Mouse (Mus musculus) B cell, adult 2 months (primary cell): ENCODE measurements around the gene Rcor3.

Source experiments
- DNase-seq, 2 experiments: peaks; one replicate each; pipeline ENCODE4 v3.0.0; 2022

Gene Rcor3

DNA sequence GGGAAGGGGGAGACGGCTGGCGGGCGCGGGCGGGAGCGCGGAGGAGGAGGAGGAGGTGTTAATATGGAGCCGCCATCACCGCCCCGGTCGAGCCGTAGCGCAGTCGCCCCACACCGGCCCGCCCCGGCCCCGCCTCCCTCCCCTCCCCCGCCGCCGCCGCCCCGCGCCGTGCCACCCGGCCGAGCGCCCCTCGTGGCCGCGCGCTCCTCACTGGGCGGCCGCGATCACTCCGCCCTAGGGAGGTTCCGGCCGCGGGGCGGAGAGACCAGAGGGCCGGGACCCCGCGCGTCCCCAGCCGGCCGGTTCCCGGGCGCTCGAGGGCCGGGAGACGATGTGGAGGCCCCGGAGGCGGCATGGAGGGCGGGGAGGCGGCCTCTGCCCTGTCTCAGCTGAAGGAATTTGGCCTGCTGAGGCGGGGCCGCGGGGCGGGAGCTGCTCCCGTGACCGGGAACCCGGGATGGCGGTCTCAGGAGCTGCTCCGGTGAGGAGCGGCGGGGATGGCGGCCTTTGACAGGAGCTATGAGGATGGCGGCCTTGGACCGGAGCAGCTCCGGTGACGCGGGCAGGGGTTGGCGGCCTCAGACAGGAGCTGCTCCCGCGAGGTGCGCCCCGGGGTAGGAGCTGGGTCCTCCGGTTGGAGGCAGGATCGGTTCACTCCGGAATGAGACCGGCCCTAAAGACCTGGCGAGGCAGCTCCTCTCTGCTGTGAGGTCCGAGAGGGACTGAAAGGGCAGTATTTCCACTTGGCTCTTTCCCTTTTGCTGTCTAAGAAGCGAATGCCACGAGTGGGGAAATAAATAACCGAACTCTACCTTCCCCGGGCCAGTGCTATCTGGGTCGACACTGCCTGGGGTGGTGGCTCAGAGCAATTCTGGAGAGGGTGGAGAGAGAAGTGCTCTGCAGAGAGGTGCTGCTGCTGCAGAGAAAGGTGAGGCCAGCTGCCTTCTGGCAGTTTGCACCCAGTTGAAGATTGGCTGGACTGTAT lies at the start of gene Rcor3:
Gene Rcor3, minus strand, starts transcription at position 137 of the 985 bp plus-strand sequence.
- DNase-seq, result peak; percentile 57 to 65

DNA sequence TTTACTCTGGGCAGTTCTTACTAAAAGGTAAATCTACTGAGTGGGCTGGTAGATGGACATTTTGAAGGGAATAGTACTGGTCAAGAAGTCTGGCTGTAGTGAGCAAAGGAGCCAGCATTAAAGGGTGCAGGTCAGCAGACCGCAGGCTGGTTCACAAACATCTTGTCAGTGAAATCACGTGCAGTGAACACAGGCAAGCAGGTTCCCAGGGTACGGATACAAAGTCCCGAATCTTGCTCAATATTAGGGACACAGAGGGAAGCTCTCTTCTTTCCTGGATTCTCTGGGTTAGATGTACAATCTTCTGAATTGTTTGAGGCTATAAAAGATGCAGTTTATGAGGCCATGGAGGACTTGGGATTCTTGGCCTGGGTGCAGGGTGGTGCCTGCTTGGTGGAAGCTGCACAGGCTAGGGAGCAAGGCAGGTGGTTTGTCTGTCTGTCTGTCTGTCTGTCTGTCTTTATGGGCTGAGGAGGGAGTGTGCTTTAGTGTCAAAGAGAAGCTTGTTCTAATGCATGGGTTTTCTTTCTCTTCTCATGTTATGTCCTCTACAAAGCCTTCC lies 43.9 kb upstream of the Rcor3 start:
- no peak for DNase-seq

DNA sequence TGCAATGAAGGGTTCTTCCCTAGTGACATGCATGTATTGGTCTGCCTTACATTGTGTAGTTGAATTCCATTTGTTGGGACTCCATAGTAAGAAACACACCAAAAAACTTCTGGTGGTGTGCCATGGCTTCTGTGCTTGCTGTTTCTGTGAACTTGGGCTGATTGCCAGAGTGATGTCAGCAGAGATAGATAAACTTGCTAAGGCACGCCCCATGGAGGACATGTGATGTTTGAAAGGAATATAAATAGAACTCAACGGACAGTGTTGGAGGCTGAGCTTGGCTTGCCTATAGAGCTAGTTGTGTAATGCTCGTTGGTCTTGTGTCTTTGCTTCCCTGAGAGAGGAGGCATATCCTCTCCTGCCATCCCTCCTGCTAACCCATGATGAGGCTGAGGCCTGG lies 42.0 kb upstream of the Rcor3 start:
- no peak for DNase-seq

DNA sequence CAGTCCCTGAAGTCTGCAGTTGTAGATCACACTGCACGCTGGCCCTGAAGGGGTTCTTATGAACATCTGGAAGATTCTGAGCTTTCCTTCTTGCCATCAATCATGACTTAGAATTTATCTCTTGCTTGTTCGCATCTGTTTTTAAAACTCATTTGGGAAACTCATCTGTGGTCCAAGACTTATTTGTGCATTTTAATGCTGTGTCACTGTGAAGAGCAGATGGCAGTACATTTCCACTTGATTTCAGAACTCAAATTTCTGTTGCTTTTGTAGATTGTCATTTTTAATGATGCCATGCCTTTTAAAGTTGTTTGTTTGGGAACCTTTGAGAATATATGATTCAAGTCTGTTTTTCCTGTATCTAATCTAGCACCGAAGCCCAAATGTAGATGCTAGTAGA lies 33.6 kb upstream of the Rcor3 start:
- no peak for DNase-seq

DNA sequence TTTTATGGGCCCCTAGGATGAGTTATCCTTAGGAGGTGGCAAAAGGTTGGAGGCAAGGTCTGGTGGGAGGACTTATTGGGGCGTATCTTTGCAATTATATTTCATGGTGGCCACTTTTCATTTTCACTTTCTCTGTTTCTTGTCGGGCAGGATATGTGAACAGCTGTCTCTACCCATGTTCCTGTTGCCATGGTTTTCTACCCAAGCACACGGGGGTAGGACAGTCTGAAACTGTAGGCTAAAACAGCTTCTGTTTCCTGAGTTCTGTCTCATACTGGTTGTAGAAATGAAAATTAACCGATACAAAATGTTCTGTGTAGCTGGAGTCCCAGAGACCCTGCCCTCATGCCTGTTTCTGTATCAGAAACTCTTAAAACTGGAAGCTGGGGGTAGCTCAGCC lies 13.3 kb upstream of the Rcor3 start:
- no peak for DNase-seq

DNA sequence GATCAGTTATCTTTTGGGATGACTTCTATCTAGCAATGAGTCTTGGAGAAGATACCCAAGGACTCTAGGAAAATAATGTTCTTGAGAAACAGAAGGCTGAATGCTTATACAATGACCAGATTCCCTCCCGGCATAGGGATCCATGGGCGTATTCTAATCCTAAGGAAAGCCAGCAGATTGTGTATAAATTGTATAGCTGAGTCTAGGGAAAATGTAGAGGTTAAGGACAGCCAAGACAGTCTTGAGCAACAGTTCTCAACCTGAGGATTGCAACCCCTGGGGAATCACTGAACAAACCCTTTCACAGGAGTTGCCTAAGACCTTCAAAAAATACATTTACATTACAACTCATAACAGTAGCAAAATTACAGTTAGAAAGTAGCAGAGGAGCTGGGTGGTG lies 2.5 kb upstream of the Rcor3 start:
- DNase-seq, result no peak

DNA sequence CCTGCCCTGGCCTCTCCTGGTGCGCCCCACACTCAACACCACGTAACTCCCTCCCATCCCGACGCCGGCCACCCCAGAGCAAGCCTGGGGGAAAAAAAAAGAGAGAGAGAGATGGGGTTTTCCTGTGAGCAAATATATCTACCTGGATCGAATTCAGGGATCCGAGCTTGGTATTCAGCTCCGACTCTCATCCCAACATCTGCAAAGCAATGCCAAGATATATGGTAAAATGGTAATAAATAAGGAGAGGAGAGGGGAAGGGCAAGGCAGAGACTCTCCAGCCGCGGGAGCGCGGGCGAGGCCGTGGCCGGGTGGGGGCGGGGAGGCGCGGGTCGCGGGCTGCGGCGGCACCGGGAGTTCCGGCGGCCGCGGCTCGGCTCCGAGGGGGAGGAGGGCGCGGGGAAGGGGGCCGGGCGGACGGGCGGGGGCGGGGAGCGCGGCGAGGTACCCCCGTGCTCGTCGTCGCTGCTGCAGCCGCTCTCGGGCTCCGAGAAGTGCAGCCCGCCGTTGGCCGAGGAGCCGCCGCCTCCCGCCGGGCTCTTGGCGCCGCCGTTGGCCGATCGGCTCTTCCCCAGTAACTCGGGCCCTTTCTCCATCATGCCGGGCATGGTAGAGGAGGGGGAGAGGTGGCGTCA lies 454 bp downstream of the Rcor3 start:
- DNase-seq, result no peak

DNA sequence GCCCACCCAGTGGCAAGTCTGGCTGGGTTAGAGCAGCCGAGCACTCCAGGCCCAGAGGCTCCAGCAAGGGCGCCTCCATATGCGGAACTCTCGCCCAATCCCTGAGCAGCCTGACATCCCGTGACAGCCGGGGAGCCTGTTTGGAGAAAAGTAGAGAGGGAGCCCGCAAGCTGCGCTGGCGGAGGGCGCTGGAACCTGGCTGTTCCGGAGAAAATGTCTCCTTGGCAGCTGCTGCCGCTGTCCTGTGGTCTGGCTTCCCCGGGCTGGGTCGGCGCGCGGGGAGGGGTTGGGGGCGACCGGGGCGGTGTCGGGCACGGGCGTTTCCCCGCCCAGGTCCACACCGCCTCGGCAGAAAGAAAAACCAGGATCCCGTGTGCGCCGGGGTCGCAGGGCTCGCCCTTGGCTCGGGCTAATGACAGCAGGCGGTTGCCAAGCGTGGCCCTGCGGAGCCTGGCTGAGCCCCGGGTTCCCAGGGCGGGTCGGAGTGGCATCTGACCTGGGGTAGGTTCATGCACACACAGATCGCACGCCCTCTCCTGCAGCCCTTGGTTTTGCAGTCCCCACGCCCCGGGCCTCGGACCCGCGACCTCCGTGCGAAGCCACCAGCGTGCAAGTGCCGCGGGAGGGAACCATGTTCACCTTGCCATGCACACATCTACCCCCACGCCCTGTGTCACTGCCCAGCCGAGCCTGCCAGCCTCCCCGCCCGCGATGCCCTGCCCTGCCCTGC lies 1.1 kb downstream of the Rcor3 start:
- peak; percentile 51 to 53 for DNase-seq

DNA sequence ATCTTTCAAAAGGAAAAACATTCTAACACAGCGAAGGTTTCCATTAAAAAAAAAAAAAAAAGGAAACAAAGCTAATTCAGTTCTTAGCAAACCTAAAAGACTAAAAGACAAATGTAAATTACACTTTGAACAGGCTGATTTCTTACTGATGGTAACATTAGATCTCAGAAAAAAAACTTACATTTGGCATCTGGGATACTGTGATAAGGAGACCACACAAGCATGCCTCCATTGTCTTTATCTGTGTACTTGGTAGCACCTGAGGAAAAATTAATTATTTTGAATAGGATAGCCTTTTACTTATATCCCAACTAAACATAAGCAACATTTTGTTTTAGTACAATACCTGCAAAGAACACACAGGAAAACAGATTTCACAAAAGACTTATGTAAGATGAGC lies 7.7 kb downstream of the Rcor3 start:
- DNase-seq, result no peak

DNA sequence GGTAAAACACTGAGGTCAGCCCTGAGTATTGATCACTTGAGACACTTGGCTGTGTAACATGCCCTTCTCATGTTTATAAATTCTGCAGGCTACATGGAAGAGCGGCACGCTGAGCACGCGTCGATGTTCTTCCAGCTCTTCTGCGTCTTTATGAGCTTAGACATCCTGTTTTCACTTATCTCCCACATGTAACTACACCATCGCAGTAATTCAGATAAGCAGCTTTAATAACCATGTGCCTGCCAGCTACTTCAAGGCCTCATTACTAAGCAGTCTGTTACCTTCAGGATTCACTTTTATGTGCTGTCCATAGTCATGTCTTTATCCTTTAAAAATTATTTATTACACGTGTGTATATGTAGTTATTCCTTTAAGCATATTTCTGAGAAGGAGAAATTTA lies 9.5 kb downstream of the Rcor3 start:
- no peak for DNase-seq

DNA sequence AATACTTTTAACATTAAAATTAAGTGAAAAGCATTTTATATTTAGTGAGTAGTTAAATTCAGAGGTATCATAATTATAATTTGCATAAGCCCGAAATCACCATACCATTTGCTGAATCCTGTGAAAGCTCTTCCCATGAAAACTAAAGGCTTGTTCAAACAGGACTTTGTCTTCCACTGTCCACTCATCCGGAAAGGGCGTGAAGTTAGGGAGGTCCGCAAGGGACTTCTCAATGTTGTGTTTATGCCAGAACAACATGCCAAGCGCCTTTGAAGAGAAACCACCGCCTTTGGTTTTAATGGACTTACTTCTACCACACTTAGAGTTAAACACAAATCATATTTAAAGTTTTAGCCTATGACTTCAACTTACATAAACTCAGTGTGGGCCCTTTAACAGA lies 12.1 kb downstream of the Rcor3 start:
- no peak for DNase-seq

DNA sequence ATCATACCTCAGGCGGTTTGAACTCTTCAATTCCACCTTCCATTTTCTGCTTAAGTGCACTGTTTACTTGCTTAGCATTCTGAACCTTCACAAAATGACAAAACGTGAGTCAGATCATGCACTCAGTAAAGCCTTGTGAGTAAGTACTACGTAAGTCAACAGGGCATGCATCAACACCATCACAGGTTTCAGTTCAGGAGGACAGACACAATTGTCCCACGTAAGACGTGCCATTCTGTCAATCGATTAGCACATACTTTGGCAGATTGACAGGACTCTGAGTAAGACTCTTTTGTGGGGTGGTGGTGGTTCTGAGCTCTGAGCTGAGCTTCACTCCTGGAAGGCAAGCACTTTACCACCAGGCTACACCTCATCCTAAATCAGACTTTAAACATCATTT lies 21.6 kb downstream of the Rcor3 start:
- DNase-seq, result no peak

DNA sequence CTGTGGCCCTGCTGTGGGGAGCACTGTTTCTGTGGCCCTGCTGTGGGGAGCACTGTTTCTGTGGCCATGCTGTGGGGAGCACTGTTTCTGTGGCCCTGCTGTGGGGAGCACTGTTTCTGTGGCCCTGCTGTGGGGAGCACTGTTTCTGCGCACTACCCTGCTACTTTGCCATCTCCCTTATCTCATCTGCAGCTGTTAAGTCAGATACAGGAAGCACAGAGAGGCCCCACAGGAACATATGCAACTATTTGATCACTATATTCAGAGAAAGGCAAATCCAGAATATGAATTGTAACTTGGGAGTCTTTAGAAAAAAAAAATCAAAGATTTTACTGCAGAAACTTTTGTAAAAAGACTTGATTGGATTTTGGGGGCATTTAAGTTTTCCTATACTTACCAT lies 22.5 kb downstream of the Rcor3 start:
- no peak for DNase-seq

DNA sequence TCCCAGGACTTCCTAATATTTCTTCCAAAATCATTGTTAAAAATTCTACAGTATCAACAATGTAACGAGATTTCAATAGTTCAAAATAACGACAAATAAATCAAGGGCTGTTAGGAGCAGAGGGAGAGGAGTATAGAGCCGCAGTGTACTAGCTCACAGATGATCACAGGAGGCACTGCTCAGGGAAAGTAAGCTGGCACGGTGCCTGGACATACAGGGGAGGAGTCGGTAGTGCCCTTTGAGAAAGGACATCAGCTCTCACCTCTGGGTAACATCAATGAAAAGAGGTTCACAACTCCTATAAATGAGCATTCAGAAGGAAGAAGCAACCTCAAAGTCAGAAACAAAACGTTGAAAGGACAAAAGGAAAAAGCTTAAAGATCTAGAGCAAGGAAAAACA lies 28.7 kb downstream of the Rcor3 start:
- DNase-seq, result no peak

DNA sequence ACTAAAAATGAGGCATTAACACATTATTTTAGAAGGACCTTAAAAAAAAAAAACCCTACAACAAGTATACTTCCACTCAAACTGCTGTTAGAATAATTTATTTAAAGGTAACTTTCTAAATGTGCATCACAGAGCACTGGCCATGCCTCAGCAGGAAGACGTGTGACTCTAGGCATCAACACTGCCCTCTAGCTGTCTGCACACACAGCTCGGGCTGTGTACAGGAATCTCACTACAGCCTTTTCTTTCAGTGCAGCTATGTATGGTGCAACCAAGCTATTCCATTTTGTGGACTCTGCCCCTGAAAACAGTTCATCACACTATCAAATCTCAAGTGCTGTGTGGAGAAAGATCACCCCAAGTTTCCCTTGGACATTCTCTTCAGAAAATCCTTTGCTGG lies 30.5 kb downstream of the Rcor3 start:
- DNase-seq, result peak; percentile 25 to 44

DNA sequence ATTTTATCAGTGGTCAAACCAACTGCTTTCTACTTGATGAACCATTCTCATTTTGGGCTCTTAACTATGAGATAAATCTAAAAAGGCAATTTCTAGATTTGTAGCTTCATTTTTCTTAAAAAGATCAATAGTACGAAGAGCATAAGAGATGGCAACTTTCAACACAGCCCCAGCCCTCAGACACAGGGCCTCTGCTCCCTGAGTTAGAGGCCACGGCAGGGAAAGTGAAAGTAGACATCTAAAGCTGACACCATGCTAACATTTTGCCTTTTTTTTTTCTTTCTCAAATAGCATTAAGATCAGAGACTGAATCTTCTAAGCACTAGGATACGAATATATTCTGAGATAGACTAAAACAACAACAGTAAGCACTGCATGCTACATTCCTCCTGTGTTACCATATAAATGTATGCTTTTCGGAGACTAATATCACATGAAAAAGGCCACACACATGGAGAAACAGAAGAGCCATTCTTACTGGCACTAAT lies 31.9 kb downstream of the Rcor3 start:
- no peak for DNase-seq

DNA sequence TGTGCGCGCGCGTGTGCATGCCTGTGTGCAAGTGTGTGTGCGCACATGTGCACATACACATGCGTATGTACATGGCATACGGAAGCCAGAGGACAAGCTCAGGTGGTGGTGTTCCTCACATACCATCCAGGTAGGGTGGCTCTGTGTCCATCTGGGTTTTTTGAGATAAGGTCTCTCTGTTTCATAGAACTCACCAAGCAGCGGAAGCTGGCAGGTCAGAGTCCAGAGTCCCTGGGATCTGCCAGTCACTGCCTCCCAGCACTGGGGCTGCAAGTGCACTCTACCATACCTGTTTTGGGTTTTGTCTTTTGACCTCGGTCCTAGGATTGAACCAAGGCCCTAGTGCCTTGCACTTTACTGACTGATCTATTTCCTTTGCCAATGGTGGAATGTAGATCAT lies 33.8 kb downstream of the Rcor3 start:
- no peak for DNase-seq

DNA sequence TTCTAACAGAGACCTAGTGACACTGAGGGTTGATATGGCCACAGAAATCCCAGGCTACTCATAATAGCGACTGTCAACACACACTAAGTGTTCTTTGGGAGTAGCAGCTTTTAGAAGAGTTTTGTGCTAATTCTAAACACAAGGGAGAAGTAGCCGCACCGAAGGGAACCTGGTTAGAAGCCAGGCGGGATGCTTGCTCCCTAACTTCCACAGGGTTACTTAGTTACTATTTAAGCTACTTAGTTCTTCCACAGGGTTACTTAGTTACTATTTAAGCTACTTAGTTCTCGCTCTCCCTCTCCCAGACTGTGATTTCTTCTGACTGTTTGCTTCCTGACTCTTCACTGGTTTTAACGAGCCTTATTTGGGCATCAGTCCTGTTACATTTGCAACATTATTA lies 34.7 kb downstream of the Rcor3 start:
- DNase-seq, result no peak

DNA sequence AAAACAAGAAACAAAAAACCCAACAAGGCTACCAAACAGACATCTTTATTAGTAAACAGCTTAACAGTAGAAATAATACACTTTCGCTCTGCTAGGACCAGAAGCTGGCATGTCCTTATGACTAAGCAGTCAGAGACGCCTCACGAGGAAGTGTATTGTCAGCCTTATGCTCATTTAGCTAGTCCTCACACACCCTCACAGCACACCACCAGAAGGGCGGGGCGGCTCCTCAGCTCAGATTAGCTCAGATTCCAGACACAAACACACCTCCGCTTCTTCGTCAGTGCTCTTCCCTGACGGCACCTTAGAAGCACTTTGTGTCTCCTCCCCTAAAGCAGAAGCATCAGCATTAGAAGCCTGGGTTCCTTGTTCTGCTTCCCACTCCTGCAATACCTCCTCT lies 36.5 kb downstream of the Rcor3 start:
- no peak for DNase-seq

DNA sequence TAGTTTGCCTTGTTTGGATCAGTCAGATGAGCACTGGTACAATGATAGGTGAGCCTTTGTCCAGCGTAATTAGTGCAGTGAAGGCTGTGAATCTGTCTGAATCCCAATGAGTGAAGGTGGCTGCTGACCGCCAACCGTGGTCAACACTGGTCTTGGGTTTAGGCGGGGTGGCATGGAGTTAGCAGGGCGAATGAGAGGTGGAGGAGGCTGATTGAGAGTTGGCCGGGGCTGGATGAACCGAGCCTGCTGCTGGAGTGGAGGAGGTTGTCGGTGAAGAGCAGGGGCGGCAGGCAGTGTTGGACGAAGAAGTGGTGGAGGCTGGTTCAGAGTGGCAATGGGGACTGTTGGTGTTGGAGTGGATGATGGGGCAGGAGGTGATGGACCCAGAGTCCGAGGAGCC lies 37.1 kb downstream of the Rcor3 start:
- DNase-seq, result no peak

DNA sequence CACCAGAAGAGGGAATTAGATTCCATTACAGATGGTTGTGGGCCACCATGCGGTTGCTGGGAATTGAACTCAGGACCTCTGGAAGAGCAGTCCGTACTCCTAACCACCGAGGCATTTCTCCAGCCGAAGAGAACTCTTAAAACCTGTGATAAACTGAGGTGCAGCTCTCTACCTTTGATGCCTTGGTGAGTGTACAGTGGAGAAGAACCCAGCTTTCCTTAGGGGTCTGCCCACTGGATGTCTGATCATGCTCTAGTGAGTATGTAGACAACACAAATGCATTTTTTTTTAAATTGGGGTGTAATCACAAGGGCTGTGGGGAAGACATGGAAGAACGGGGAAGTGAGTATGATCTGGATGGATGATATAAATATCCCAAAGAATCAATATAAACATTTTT lies 42.2 kb downstream of the Rcor3 start:
- no peak for DNase-seq

DNA sequence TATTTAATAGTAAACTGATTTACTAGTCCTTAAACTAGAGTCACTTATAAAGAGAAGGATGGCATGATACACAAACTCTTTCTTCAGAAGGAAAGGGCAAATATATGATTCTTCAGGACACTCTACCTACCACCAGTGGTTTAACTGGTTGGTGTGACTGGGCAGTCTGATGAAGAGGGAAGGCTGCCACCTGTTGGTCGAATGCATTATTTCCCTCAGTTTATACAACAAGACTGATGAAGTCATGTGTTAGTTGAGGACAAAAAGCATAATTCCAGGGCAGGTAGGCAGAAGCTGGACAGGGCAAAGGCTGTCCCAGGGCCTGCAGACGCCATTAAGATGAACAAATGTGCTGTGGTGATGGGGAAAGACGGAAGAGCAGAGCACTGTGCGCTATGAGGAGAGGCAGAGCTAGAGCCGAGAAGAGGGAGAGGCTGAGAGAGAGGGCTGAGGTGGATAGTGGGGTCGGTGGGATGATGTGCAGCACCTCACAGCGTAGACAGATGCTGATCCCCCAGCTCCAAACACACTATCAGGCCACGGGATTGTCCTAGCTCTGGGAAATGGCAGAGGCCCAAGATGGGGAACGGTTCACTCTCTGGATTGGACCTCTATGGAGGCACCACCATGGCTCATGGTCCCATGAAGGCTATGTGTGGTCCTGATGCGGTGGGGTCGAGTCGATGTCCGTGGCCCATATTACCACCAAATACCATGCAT lies 43.3 kb downstream of the Rcor3 start:
- DNase-seq, result peak; percentile 74 to 78
